Mouse (Mus musculus): ENCODE measurements at regions not wholly inside any gene's neighbourhood (a gene's known extent, or its start where the extent isn't known, plus 50 kb on each side); places are given as distances from the start of the nearest gene placed in this dataset.

DNA sequence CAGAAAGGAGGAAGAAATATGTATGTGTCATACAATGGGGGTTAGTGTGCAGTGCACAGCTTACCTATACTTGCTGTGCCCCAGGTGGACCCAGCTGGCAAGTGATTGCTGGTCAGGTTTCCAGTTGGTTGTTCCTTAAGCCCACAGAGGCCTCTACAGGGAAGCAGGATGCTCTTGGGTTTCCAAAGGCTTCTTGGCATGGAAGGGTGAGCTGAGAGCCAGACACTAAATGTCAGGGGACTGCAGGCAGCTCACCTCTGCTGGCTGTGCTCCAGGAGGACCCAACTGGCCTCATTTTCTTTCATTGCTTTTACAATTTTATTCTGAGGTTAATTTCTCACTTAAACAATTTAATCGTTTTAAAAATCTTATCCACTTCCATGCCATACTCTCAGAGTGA lies 108.1 kb downstream of the Gm10184 start:
- 84% methylated on average over 1 of the region's 1 CpGs for WGBS
- DNase-seq (ENCODE audit: low spot score) = no peak
- Histone ChIP-seq H3K4me3 (replicated peaks; ENCODE audit: low read length) (no peak overlapping the region), H3K9ac (no peak overlapping the region), H3K4me1 (replicated peaks; ENCODE audit: control insufficient read depth, insufficient read depth, low read length) (no peaks in the 10 kb centered on the region), H3K9me3 (ENCODE audit: control insufficient read depth, low read length) (no peaks in the 10 kb centered on the region), H3K36me3 (replicated peaks; ENCODE audit: control insufficient read depth, insufficient read depth) (no peaks in the 10 kb centered on the region), H3K27ac (no peak overlapping the region), H3K27me3 (ENCODE audit: control insufficient read depth, insufficient read depth, low read length) (no peaks in the 10 kb centered on the region), H3K4me2 (replicated peaks) (no peak overlapping the region)
- no peak for ATAC-seq (ENCODE audit: low FRiP score)

DNA sequence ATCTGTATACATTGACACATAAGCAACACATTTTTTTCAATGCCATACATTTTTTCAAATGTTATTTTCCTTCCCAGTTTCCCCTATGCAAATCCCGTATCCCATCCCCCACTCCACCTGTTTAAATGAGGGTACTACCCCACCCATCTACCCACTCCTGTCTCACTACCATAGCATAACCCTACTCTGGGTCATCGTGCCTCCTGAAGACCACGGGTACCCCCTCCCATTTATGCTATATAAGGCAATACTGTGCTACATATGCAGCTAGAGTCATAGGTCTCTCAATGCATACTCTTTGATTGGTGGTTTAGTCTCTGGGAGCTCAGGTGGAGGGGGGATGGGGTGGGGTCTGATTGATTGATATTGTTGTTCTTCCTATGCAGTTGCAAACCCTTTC lies 132.7 kb downstream of the Gm10184 start:
- Histone ChIP-seq H3K9me3 (ENCODE audit: control insufficient read depth, low read length) (no peaks in the 10 kb centered on the region), H3K4me3 (replicated peaks; ENCODE audit: low read length) (no peak overlapping the region), H3K4me2 (replicated peaks) (no peak overlapping the region), H3K27ac (no peak overlapping the region), H3K36me3 (replicated peaks; ENCODE audit: control insufficient read depth, insufficient read depth) (no peaks in the 10 kb centered on the region), H3K9ac (no peak overlapping the region), H3K4me1 (replicated peaks; ENCODE audit: control insufficient read depth, insufficient read depth, low read length) (no peaks in the 10 kb centered on the region), H3K27me3 (ENCODE audit: control insufficient read depth, insufficient read depth, low read length) (no peaks in the 10 kb centered on the region)
- ATAC-seq (ENCODE audit: low FRiP score) = no peak
- 85% methylated on average over 3 of the region's 3 CpGs for WGBS
- no peak for DNase-seq (ENCODE audit: low spot score)

DNA sequence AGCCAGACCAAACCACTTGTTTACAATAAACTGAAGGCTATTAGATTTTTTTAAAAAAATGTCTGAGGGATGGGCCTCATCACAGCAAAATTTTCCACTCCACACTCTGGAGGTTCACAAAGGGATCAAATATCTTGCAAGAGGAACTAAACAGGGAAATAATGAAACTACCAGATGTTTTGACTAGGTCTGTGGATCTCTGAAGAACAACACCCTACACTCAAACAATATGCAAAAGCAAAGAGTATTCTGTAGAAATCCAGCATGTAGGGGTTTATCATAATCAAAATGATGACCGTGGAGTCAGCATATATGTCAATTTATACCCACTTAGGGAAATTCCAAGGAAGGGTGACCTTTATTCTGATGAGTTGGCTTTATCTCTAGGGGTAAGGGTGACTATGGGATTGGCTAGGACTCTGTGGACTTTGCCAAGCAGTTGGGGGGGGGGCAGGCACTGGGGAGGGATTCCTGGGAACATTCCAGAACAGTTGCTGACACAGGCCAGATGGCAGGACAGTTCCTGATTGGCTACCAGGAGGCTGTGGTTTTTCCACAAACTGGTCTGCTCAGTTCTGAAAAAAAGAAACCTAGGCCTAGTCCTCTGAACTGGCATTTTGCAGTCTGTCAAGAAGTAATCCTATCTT lies 143.9 kb downstream of the Gm10184 start:
- Histone ChIP-seq H3K27ac (no peak overlapping the region), H3K4me3 (replicated peaks; ENCODE audit: low read length) (no peak overlapping the region), H3K27me3 (ENCODE audit: control insufficient read depth, insufficient read depth, low read length) (no peaks in the 10 kb centered on the region), H3K36me3 (replicated peaks; ENCODE audit: control insufficient read depth, insufficient read depth) (no peaks in the 10 kb centered on the region), H3K4me2 (replicated peaks) (no peak overlapping the region), H3K4me1 (replicated peaks; ENCODE audit: control insufficient read depth, insufficient read depth, low read length) (no peaks in the 10 kb centered on the region), H3K9ac (no peak overlapping the region), H3K9me3 (ENCODE audit: control insufficient read depth, low read length) (0 out of 2 replicates have a peak, but pooled peaks cover 5% of the 10 kb centered on the region)
- ATAC-seq (ENCODE audit: low FRiP score) (no peak), DNase-seq (ENCODE audit: low spot score) (no peak)
- WGBS = 97% methylated on average over 1 of the region's 1 CpGs

DNA sequence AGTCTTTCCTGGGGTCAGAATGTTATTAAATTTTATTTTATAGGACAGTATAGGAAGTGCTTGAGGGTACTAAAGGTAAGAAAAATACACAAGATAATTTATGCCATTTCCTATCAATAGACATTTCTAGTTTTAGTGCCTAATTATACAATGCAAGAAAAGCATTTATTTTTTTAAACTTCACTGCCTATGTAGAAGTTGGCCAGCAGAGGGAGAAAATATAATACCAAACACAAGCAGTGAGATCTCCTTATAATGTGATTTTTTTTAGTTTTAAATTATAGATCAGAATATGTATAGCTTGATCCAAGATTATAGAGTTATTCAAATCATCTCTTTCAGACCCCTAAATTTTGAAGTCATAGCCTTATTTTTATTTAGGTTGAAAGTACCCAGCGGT lies 172.8 kb downstream of the Gm10184 start:
- no peaks in the 10 kb centered on the region for H3K4me1 ChIP-seq (replicated peaks; ENCODE audit: control insufficient read depth, insufficient read depth, low read length)
- no peak overlapping the region for H3K27ac ChIP-seq
- ATAC-seq (ENCODE audit: low FRiP score) = no peak
- no peaks in the 10 kb centered on the region for H3K36me3 ChIP-seq (replicated peaks; ENCODE audit: control insufficient read depth, insufficient read depth)
- WGBS = 96% methylated on average over 1 of the region's 1 CpGs
- H3K9me3 ChIP-seq (ENCODE audit: control insufficient read depth, low read length) = no peaks in the 10 kb centered on the region
- no peak overlapping the region for H3K4me2 ChIP-seq (replicated peaks)
- H3K9ac ChIP-seq = no peak overlapping the region
- no peaks in the 10 kb centered on the region for H3K27me3 ChIP-seq (ENCODE audit: control insufficient read depth, insufficient read depth, low read length)
- DNase-seq (ENCODE audit: low spot score) = no peak
- no peak overlapping the region for H3K4me3 ChIP-seq (replicated peaks; ENCODE audit: low read length)

DNA sequence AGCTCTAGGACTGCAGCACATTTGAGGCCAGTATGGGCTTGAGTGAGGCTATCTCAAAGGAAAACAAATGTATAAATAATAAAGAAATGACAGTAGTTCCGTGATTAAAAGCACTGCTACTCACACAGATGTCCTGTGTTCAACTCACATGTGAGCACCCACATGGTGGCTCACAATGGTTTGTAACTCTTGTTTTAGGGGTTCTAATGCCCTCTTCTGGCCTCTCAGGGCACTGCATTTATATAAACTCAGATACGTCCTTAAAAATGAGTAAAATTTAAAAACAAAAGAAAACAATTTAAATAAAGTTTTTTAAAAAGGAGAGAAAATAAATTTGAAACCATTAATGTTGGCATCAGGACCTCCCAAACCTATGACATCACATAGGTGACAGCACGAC lies 184.7 kb downstream of the Gm10184 start:
- 65% methylated on average over 3 of the region's 3 CpGs for WGBS
- Histone ChIP-seq H3K9ac (no peak overlapping the region), H3K4me1 (replicated peaks; ENCODE audit: control insufficient read depth, insufficient read depth, low read length) (no peaks in the 10 kb centered on the region), H3K27ac (no peak overlapping the region), H3K4me3 (replicated peaks; ENCODE audit: low read length) (no peak overlapping the region), H3K27me3 (ENCODE audit: control insufficient read depth, insufficient read depth, low read length) (no peaks in the 10 kb centered on the region), H3K9me3 (ENCODE audit: control insufficient read depth, low read length) (no peaks in the 10 kb centered on the region), H3K36me3 (replicated peaks; ENCODE audit: control insufficient read depth, insufficient read depth) (no peaks in the 10 kb centered on the region), H3K4me2 (replicated peaks) (no peak overlapping the region)
- DNase-seq (ENCODE audit: low spot score) (no peak), ATAC-seq (ENCODE audit: low FRiP score) (no peak)

DNA sequence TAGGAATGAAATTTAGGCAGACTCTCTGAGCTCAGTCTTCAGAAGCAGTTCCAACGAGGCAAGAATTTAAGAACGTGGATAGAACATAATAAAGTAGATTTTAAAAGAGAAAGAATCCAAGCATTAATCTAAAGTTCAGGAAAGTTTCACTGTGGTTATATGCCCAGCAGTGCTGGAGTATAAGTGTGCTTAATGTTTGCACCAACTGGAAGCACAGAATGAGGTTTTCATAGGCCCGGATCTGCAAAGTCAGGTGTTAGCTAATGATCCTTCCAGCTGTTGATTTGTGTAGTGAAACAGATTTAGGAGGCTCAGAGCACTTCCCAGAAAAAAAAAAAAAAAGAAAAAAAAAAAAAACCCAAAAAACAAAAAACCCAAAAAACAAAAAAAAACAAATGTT lies 228.5 kb downstream of the Gm10184 start:
- Histone ChIP-seq H3K4me1 (replicated peaks; ENCODE audit: control insufficient read depth, insufficient read depth, low read length) (no peaks in the 10 kb centered on the region), H3K27me3 (ENCODE audit: control insufficient read depth, insufficient read depth, low read length) (no peaks in the 10 kb centered on the region), H3K27ac (no peak overlapping the region), H3K4me3 (replicated peaks; ENCODE audit: low read length) (no peak overlapping the region), H3K4me2 (replicated peaks) (no peak overlapping the region), H3K36me3 (replicated peaks; ENCODE audit: control insufficient read depth, insufficient read depth) (no peaks in the 10 kb centered on the region), H3K9ac (no peak overlapping the region), H3K9me3 (ENCODE audit: control insufficient read depth, low read length) (no peaks in the 10 kb centered on the region)
- WGBS = 77% methylated on average over 3 of the region's 3 CpGs
- no peak for ATAC-seq (ENCODE audit: low FRiP score)
- no peak for DNase-seq (ENCODE audit: low spot score)

DNA sequence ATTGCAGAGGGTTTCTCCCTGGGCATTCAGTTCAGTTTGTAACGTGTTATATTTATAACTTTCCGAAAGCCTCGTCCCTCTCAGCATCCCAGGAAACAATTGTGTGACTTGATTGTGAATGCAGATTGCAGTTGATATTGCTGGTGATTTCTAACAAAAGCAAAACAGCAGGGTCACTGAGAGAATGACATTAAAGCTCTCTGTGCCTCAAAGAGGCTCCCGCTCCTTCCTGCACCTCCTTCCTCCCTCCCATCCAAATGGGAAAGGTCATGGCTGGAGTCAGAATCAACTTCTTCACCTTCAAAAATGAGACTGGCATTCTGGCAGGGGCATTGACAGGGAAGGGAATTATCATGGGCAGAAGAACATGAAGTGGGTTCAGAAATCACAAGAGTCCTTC lies 251.9 kb downstream of the Gm10184 start:
- no peak overlapping the region for H3K4me3 ChIP-seq (replicated peaks; ENCODE audit: low read length)
- no peaks in the 10 kb centered on the region for H3K9me3 ChIP-seq (ENCODE audit: control insufficient read depth, low read length)
- H3K4me1 ChIP-seq (replicated peaks; ENCODE audit: control insufficient read depth, insufficient read depth, low read length) = no peaks in the 10 kb centered on the region
- H3K4me2 ChIP-seq (replicated peaks) = no peak overlapping the region
- DNase-seq (ENCODE audit: low spot score) (no peak), ATAC-seq (ENCODE audit: low FRiP score) (no peak)
- no peak overlapping the region for H3K27ac ChIP-seq
- H3K36me3 ChIP-seq (replicated peaks; ENCODE audit: control insufficient read depth, insufficient read depth) = no peaks in the 10 kb centered on the region
- no peak overlapping the region for H3K9ac ChIP-seq
- 19% methylated on average over 4 of the region's 4 CpGs for WGBS
- no peaks in the 10 kb centered on the region for H3K27me3 ChIP-seq (ENCODE audit: control insufficient read depth, insufficient read depth, low read length)

DNA sequence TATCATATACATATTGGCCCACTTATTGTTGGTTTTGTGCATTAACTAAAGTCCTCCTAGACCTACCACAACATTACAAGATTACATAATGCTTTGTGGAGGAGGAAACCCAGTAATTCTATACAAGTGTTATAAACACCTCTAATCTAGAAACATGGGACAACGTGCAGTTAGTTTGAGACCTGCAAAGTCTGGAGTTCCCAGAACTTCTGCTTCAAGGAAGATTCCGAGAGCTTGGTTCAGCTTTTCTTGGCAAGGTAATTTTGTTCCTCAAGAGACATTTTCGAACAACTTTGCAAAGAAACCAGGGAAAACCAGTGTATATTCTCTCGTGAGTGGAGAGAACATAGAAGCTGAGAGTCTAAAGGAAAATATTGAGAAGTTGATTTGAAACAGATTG lies 254.0 kb downstream of the Gm10184 start:
- no peaks in the 10 kb centered on the region for H3K4me1 ChIP-seq (replicated peaks; ENCODE audit: control insufficient read depth, insufficient read depth, low read length)
- ATAC-seq (ENCODE audit: low FRiP score) (no peak), DNase-seq (ENCODE audit: low spot score) (no peak)
- H3K4me2 ChIP-seq (replicated peaks) = no peak overlapping the region
- H3K27ac ChIP-seq = no peak overlapping the region
- H3K4me3 ChIP-seq (replicated peaks; ENCODE audit: low read length) = no peak overlapping the region
- 91% methylated on average over 4 of the region's 4 CpGs for WGBS
- H3K9ac ChIP-seq = no peak overlapping the region
- no peaks in the 10 kb centered on the region for H3K27me3 ChIP-seq (ENCODE audit: control insufficient read depth, insufficient read depth, low read length)
- H3K9me3 ChIP-seq (ENCODE audit: control insufficient read depth, low read length) = no peaks in the 10 kb centered on the region
- no peaks in the 10 kb centered on the region for H3K36me3 ChIP-seq (replicated peaks; ENCODE audit: control insufficient read depth, insufficient read depth)

DNA sequence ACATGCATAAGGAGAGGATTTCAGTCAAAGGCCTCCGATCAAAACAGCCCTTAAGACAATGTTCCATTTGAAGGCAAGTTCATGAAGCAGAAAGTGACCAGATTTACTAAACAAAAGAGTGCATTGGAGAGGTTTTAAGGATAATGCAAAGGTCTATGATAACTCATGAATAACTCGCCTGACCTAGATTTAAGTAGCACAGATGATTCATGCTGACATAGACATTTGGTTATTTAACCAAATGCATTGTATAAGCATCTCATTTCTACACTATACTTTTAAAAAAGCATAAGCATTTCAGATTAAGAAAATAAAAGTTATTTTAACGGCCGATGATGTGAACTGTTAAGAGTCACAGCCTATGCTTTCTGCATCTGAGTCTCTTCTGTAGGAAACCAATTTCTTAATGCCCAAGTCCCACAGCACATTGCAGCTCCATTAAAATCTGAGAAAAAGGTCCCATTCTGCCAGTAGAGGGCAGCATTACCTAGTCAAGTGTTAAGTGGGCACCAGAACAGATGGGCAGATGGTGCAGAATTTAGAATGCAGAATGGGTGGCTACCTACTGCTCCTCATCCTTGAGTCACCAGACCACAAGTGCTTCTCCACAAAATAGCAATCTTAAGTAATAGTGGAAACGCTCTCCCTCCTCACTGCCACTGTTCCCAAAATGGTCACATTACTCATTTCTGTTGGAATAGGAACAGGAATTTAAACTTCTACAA lies 256.0 kb downstream of the Gm10184 start:
- Histone ChIP-seq H3K9me3 (ENCODE audit: control insufficient read depth, low read length) (no peaks in the 10 kb centered on the region), H3K4me2 (replicated peaks) (no peak overlapping the region), H3K4me3 (replicated peaks; ENCODE audit: low read length) (no peak overlapping the region), H3K27me3 (ENCODE audit: control insufficient read depth, insufficient read depth, low read length) (no peaks in the 10 kb centered on the region), H3K4me1 (replicated peaks; ENCODE audit: control insufficient read depth, insufficient read depth, low read length) (no peaks in the 10 kb centered on the region), H3K27ac (no peak overlapping the region), H3K9ac (no peak overlapping the region), H3K36me3 (replicated peaks; ENCODE audit: control insufficient read depth, insufficient read depth) (no peaks in the 10 kb centered on the region)
- DNase-seq (ENCODE audit: low spot score) (peak; percentile 88), ATAC-seq (ENCODE audit: low FRiP score) (peak; percentile 80)
- WGBS = 68% methylated on average over 5 of the region's 5 CpGs
